Mouse (Mus musculus) myocyte (in vitro differentiated cells): Measurements from ENCODE around the gene Tiam1. TPM values are rescaled to one million over a fixed set of nuclear protein-coding genes. Genes with fewer than 3 reads are reported as not detected.

Experiments
- H3K27me3 ChIP-seq: one replicate; pipeline ENCODE4 v1.6.1; 2011; ENCODE audit not compliant: control insufficient read depth, insufficient read depth, insufficient read length
- H3K36me3 ChIP-seq: one replicate; pipeline ENCODE4 v1.6.1; 2011; ENCODE audit not compliant: control insufficient read depth, insufficient read depth
- H3K4me2 ChIP-seq: one replicate; pipeline ENCODE4 v1.6.1; 2011; ENCODE audit warnings: low read depth, control low read depth
- H3K4me3 ChIP-seq: one replicate; pipeline ENCODE4 v1.5.1; 2011; ENCODE audit warnings: mild to moderate bottlenecking, control low read depth, moderate library complexity
- H3K79me2 ChIP-seq: one replicate; pipeline ENCODE4 v1.6.1; 2011; ENCODE audit not compliant: control insufficient read depth, insufficient read depth
- H3ac ChIP-seq: one replicate; pipeline ENCODE4 v1.6.1; 2011; ENCODE audit not compliant: control insufficient read depth, insufficient read length
- CEBPB ChIP-seq: IDR thresholded peaks from 2 replicates; pipeline ENCODE4 v1.6.1; 2011; ENCODE audit warnings: mild to moderate bottlenecking, moderate library complexity; ENCODE audit not compliant: poor library complexity, insufficient read depth, severe bottlenecking
- E2F4 ChIP-seq: IDR thresholded peaks from one replicate; pipeline ENCODE4 v1.6.1; 2011; ENCODE audit warnings: mild to moderate bottlenecking, control low read depth, moderate library complexity; ENCODE audit not compliant: insufficient read depth
- MAX ChIP-seq: IDR thresholded peaks from one replicate; pipeline ENCODE4 v1.6.1; 2011; ENCODE audit warnings: low read depth, mild to moderate bottlenecking, control low read depth
- MYOD1 ChIP-seq, 3 experiments: IDR thresholded peaks; one replicate each; pipeline ENCODE4 v1.6.1; 2011; ENCODE audit warnings: control low read depth in 2 of 3, low read depth in 2 of 3, mild to moderate bottlenecking in 2 of 3, moderate library complexity in 1 of 3; ENCODE audit not compliant: insufficient read length in 2 of 3, control insufficient read depth in 1 of 3
- MYOG ChIP-seq, 3 experiments: IDR thresholded peaks; one replicate each; pipeline ENCODE4 v1.6.1; 2011; ENCODE audit warnings: control low read depth in 2 of 3, low read depth in 2 of 3, mild to moderate bottlenecking in 2 of 3; ENCODE audit not compliant: insufficient read length in 2 of 3, control insufficient read depth in 1 of 3, insufficient read depth in 1 of 3
- POLR2A ChIP-seq: IDR thresholded peaks from one replicate; pipeline ENCODE4 v1.6.1; 2011; ENCODE audit warnings: low read depth, mild to moderate bottlenecking, control low read depth, moderate library complexity; ENCODE audit not compliant: insufficient read length
- POLR2AphosphoS2 ChIP-seq: IDR thresholded peaks from one replicate; pipeline ENCODE4 v1.6.1; 2011; ENCODE audit warnings: low read depth, control low read depth; ENCODE audit not compliant: insufficient read length
- REST ChIP-seq: IDR thresholded peaks from one replicate; pipeline ENCODE4 v1.6.1; 2011; ENCODE audit warnings: mild to moderate bottlenecking, control low read depth, moderate library complexity; ENCODE audit not compliant: insufficient read depth, insufficient read length
- SRF ChIP-seq: IDR thresholded peaks from one replicate; pipeline ENCODE4 v1.6.1; 2011; ENCODE audit warnings: low read depth; ENCODE audit not compliant: control insufficient read depth, insufficient read length
- TCF12 ChIP-seq: IDR thresholded peaks from one replicate; pipeline ENCODE4 v1.6.1; 2011; ENCODE audit warnings: mild to moderate bottlenecking, control low read depth; ENCODE audit not compliant: poor library complexity, insufficient read depth, severe bottlenecking
- TCF3 ChIP-seq: IDR thresholded peaks from one replicate; pipeline ENCODE4 v1.6.1; 2011; ENCODE audit warnings: low read depth, control low read depth; ENCODE audit not compliant: insufficient read length
- USF1 ChIP-seq: IDR thresholded peaks from one replicate; pipeline ENCODE4 v1.6.1; 2011; ENCODE audit warnings: low read depth, mild to moderate bottlenecking, control low read depth, moderate library complexity
- polyA plus RNA-seq: library from polyadenylated mRNA; unstranded; fragments of >200 nt; fragmentation: generic; extraction: Trizol; gene quantifications from one replicate; pipeline ENCODE4 v1.2.1, GENCODE M21; 2012; ENCODE audit warnings: missing spikeins

Tiam1 gene
- polyA plus RNA-seq, 1 experiment = 2.2 TPM

DNA sequence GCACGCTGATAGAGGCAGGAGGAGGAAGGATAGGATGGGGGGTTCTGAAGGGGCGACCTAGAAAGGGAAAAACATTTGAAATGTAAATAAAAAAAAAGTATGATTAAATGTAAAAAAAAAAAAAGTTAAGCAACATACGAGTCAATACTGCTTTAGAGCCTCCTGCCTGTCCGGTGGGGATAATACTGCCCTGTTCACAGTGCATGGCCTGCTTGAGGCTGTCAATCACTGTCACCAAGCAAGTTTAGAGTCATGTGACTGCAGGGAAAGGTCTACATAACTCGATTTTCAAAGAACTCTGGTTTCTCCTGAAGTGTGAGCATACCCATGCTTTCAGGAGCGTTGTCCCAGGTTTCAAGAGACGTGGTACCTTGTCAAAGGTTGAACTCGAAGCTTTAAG lies 15.2 kb downstream of the Tiam1 start:
- Histone ChIP-seq H3K79me2 (no peaks in the 10 kb centered on the region), H3K27me3 (no peaks in the 10 kb centered on the region), H3K4me3 (no peak overlapping the region), H3ac (no peak overlapping the region), H3K36me3 (no peaks in the 10 kb centered on the region), H3K4me2 (no peak overlapping the region)
- TF ChIP-seq E2F4 = no peak

DNA sequence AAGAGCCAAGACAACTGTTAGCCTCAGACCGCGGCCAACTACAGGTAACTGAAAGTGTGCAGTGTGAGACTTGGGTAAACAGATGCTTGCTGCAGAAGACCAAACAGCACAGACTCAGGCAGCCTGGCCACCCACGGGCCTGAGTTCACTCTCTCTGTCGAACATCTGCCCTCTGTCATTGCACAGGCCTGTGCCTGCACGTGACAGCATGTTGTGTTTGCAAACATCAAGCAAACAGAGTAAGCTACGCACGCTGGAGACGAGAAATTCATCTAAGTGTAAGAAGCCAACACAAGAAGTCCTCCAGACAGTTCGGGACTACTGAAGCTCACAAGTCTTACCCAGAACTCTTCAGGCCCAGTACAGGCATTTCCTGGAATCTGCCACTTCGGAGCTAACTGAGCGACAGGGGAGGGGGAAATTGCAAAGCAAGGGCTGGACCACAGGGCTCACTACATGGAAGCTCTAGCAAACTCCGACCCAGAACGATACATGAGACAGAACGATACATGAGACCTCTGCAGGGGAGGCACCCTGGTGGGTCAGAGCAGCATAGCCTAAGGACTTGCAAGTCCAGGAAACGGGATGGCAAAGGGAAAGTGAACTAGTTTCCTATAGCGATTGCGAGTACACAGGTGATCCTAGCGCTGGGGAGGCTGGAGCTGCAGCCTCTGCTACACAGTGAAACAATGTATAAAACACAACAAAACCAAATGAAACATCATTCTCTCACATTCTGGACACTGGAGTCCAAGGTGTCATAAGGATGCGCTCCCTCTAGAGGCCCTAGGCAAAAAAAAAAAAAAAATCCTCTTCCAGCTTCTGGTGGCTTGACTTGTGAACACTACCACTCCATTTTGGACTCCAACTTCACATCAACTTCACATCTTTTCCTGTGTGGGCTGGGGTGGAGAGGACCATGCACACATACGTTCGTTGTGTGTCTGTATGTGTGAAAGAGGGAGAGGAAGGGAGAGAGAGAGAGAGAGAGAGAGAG lies 18.0 kb downstream of the Tiam1 start:
- no peaks in the 10 kb centered on the region for H3K36me3 ChIP-seq
- TF ChIP-seq TCF3 (no peak), MAX (no peak), TCF12 (no peak), REST (no peak), MYOG (IDR thresholded peaks at IDR 0.05; ENCODE audit: control insufficient read depth in 1 of 3, insufficient read depth in 1 of 3, insufficient read length in 2 of 3, low read depth in 2 of 3) (no peak), CEBPB (no peak), POLR2AphosphoS2 (no peak), POLR2A (no peak), USF1 (no peak), MYOD1 (IDR thresholded peaks at IDR 0.05; ENCODE audit: control insufficient read depth in 1 of 3, insufficient read length in 2 of 3, low read depth in 2 of 3) (no peak), E2F4 (no peak), SRF (no peak)
- no peak overlapping the region for H3ac ChIP-seq
- H3K79me2 ChIP-seq = no peaks in the 10 kb centered on the region
- no peak overlapping the region for H3K4me2 ChIP-seq
- no peaks in the 10 kb centered on the region for H3K27me3 ChIP-seq
- H3K4me3 ChIP-seq = no peak overlapping the region

DNA sequence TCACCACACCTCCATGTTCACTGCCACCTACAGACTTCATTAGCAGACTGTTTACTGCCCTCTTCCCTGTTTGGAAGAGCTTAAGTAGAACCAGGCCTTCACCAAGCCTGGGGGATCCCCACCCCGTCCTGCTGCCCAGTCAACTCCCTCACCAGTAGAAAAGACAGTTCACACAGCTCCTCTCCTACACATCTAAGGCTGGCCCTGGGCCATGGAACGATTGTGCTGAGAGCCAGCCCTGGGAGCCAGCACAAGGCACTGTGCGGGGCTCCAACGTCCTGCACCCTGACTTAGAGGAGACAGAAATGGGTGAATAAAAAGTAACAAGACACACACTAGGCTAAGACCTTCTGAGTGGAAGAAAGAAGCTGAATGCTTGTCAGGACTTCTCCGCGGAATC lies 20.5 kb downstream of the Tiam1 start:
- TF ChIP-seq USF1 = no peak
- no peak for TF ChIP-seq CEBPB
- no peak for TF ChIP-seq SRF
- TF ChIP-seq E2F4 = no peak
- TF ChIP-seq POLR2AphosphoS2 = no peak
- TF ChIP-seq POLR2A = no peak
- no peak for TF ChIP-seq MYOD1 (IDR thresholded peaks at IDR 0.05; ENCODE audit: control insufficient read depth in 1 of 3, insufficient read length in 2 of 3, low read depth in 2 of 3)
- no peak for TF ChIP-seq REST
- no peak for TF ChIP-seq TCF12
- no peak for TF ChIP-seq TCF3
- no peak for TF ChIP-seq MAX
- H3K36me3 ChIP-seq = no peaks in the 10 kb centered on the region
- H3K27me3 ChIP-seq = no peaks in the 10 kb centered on the region
- no peaks in the 10 kb centered on the region for H3K79me2 ChIP-seq
- H3K4me3 ChIP-seq = no peak overlapping the region
- no peak overlapping the region for H3ac ChIP-seq
- no peak overlapping the region for H3K4me2 ChIP-seq

DNA sequence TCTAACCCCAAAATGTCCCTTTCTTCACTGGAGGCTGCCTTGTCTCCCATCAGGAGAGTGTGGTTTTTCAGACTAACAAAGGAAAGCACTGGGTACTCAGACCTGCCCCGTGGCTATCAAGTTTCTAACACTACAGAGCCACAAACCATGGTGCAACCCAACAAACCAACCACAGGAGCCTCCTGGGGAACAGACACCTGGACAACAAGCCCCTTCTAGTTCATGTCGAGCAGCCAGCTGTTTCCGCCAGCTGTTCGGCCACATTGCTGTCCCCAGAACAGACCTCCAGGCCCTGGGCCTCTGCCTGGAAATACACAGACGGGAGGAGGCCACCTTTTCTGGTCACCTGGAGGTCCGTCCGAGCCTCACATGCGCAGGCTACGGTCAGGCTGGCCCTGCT lies 21.1 kb downstream of the Tiam1 start:
- Histone ChIP-seq H3K36me3 (no peaks in the 10 kb centered on the region), H3K4me2 (no peak overlapping the region), H3K79me2 (no peaks in the 10 kb centered on the region), H3K27me3 (no peaks in the 10 kb centered on the region), H3K4me3 (no peak overlapping the region), H3ac (no peak overlapping the region)
- TF ChIP-seq POLR2AphosphoS2 (no peak), MYOG (IDR thresholded peaks at IDR 0.05; ENCODE audit: control insufficient read depth in 1 of 3, insufficient read depth in 1 of 3, insufficient read length in 2 of 3, low read depth in 2 of 3) (peak in 1 of 3 experiments; percentile 31)

DNA sequence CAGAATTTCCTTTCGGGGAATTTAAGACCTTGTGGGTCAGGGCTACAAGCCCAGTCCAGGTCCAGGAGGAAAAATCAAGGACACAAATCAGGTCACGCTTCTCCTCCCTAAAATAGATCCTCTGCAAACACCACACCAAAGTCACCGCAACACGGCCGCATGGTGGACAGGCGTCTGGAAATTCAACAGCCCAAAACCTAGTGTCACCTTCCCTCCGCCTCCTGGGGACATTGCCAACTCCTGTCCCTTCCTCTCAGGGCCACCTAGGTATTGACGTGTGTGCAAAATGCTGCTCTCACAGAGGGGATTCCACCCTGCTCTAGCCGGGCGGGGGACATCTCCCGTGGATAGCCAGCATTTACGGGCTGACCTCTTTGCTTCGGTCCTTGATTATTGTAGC lies 21.8 kb downstream of the Tiam1 start:
- TF ChIP-seq REST = no peak
- TF ChIP-seq TCF3 = no peak
- TF ChIP-seq MAX = no peak
- no peak for TF ChIP-seq CEBPB
- TF ChIP-seq POLR2AphosphoS2 = no peak
- no peak for TF ChIP-seq E2F4
- TF ChIP-seq MYOD1 (IDR thresholded peaks at IDR 0.05; ENCODE audit: control insufficient read depth in 1 of 3, insufficient read length in 2 of 3, low read depth in 2 of 3) = no peak
- TF ChIP-seq POLR2A = no peak
- no peak for TF ChIP-seq TCF12
- TF ChIP-seq USF1 = no peak
- TF ChIP-seq SRF = no peak
- TF ChIP-seq MYOG (IDR thresholded peaks at IDR 0.05; ENCODE audit: control insufficient read depth in 1 of 3, insufficient read depth in 1 of 3, insufficient read length in 2 of 3, low read depth in 2 of 3) = no peak
- Histone ChIP-seq H3K4me2 (no peak overlapping the region), H3ac (no peak overlapping the region), H3K4me3 (no peak overlapping the region), H3K36me3 (no peaks in the 10 kb centered on the region), H3K27me3 (no peaks in the 10 kb centered on the region), H3K79me2 (no peaks in the 10 kb centered on the region)
